Mouse (Mus musculus) midbrain, embryonic 15.5 days (tissue): ENCODE results near the gene Rbm33. TPM values are rescaled to one million over a fixed set of nuclear protein-coding genes. Genes with fewer than 3 reads are reported as not detected.

ENCODE experiments used
- ATAC-seq: fragments of 200-750 bp; cut with Nextera tagmentation; replicated peaks from 2 replicates; pipeline ENCODE4 v1.8.0; 2017; ENCODE audit warnings: moderate TSS enrichment
- H3K27ac ChIP-seq: fragments of 300-500 bp; sonication (generic); 2 replicates; pipeline ENCODE4 v1.5.1; 2015; ENCODE audit warnings: mild to moderate bottlenecking, inconsistent platforms
- H3K27me3 ChIP-seq: fragments of 300-500 bp; sonication (generic); replicated peaks from 2 replicates; pipeline ENCODE4 v1.6.1; 2015; ENCODE audit warnings: inconsistent platforms
- H3K36me3 ChIP-seq: fragments of 300-500 bp; sonication (generic); replicated peaks from 2 replicates; pipeline ENCODE4 v1.6.1; 2015; ENCODE audit warnings: inconsistent platforms
- H3K4me1 ChIP-seq: fragments of 300-500 bp; sonication (generic); 2 replicates; pipeline ENCODE4 v1.6.1; 2015; ENCODE audit warnings: inconsistent platforms
- H3K4me2 ChIP-seq: fragments of 300-500 bp; sonication (generic); 2 replicates; pipeline ENCODE4 v1.6.1; 2015; ENCODE audit warnings: inconsistent platforms, mild to moderate bottlenecking, moderate library complexity
- H3K4me3 ChIP-seq: fragments of 300-500 bp; sonication (generic); 2 replicates; pipeline ENCODE4 v1.5.1; 2015; ENCODE audit warnings: mild to moderate bottlenecking, inconsistent platforms
- H3K9ac ChIP-seq: fragments of 300-500 bp; sonication (generic); 2 replicates; pipeline ENCODE4 v1.6.1; 2015; ENCODE audit warnings: mild to moderate bottlenecking, inconsistent platforms
- H3K9me3 ChIP-seq: fragments of 300-500 bp; sonication (generic); 2 replicates; pipeline ENCODE4 v1.6.1; 2016; ENCODE audit warnings: inconsistent platforms
- WGBS: fragments of 180-500 bp; shearing (Covaris S2); methylation state at CpG from one replicate; pipeline ENCODE4 v1.1.7; 2015; ENCODE audit warnings: mixed read lengths; 5-methylcytosine and 5-hydroxymethylcytosine counted together
- polyA plus RNA-seq: library from polyadenylated mRNA; unstranded; fragments of >200 nt; fragmentation: Nextera tagmentation; extraction: Ambion mirVana; gene quantifications from 2 replicates; pipeline ENCODE4 v1.2.1, GENCODE M21; 2015

Gene Rbm33
- polyA plus RNA-seq, 1 experiment from 2014 or later = 18.6 TPM

DNA sequence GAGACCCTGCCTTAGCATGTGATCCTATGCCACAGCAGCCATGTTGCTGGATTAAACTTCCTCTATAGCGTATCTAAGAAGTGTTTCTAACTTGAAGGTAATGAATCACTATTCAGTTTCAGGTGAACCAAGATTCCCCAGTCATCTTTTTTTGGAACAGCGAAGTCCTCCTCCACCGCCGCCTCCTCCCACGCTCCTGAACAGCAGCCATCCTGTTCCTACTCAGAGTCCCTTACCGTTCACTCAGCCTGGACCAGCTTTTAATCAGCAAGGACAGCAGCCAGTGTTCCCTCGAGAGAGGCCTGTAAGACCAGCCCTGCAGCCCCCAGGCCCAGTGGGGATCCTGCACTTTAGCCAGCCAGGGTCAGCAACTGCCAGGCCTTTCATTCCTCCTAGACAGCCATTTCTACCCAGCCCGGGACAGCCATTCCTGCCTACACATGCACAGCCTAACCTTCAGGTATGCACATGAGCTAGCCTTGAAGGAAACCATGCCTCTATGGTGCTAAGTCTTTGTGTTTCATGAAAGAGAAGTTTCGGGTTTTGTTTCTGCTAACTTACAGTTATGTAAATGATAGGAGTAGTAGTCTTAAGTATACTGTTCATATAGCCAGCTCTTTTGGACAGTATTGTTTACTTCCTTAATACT is 70.7 kb downstream of the Rbm33 start:
- H3K9me3 ChIP-seq = no peaks in the 10 kb centered on the region
- no peak overlapping the region for H3K4me3 ChIP-seq
- H3K4me2 ChIP-seq = no peak overlapping the region
- H3K9ac ChIP-seq = no peak overlapping the region
- H3K36me3 ChIP-seq = peaks cover 38% of the 10 kb centered on the region
- H3K4me1 ChIP-seq = no peaks in the 10 kb centered on the region
- 87% methylated on average over 9 of the region's 9 CpGs for WGBS
- ATAC-seq = peak; percentile 63; the same call in 1 of the 2 replicates
- H3K27me3 ChIP-seq = no peaks in the 10 kb centered on the region
- H3K27ac ChIP-seq = peak overlapping the region; percentile 34; the same call in 1 of the 2 replicates

DNA sequence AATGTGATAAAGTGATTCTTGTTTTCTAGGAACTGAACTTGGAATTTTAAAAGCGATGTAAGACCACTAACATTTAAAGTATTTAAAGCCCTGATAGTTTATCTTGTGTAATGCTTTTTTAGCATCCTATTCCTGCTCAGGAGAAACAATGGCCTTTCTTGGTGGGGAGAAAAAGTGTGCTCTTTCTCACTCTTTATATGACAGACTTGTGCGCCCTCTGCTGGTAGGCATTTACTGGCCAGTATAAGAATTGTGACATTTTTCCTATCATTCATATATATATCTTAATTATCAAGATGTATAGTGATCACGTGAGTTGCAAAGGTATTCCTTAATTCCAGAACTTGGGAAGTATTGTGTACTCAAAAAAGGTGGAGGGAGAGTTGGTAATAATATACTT is 71.3 kb downstream of the Rbm33 start:
- Histone ChIP-seq H3K4me1 (no peaks in the 10 kb centered on the region), H3K4me3 (no peak overlapping the region), H3K36me3 (peaks cover 38% of the 10 kb centered on the region), H3K4me2 (no peak overlapping the region), H3K27me3 (no peaks in the 10 kb centered on the region), H3K27ac (no peak overlapping the region), H3K9me3 (no peaks in the 10 kb centered on the region), H3K9ac (no peak overlapping the region)
- WGBS = 50% methylated on average over 3 of the region's 3 CpGs
- peak; percentile 59; the same call in 1 of the 2 replicates for ATAC-seq

DNA sequence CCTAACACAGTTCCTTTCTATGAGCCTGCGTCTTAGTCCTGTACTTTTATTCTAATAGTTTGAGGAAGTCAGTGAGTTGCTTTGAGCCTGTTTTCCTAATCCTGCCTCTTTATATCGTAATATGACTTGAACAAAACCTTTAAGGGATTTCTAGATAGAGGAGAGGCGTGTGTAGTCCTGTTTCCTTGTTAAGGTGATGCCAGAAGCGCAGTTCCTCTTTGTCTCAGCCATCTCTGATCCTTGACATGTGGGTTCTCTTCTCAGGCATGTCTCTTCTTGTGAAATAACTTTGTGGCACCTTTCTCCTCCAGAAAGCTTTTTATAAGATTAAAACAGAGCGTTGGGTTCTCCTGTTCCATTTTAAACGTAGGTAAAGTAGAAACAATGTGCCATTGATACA is 73.3 kb downstream of the Rbm33 start:
- H3K4me3 ChIP-seq = no peak overlapping the region
- H3K9me3 ChIP-seq = no peaks in the 10 kb centered on the region
- no peak overlapping the region for H3K9ac ChIP-seq
- no peak overlapping the region for H3K4me2 ChIP-seq
- no peak for ATAC-seq
- H3K27ac ChIP-seq = no peak overlapping the region
- H3K36me3 ChIP-seq = peaks cover 46% of the 10 kb centered on the region
- no peaks in the 10 kb centered on the region for H3K27me3 ChIP-seq
- no peaks in the 10 kb centered on the region for H3K4me1 ChIP-seq
- 96% methylated on average over 6 of the region's 6 CpGs for WGBS

DNA sequence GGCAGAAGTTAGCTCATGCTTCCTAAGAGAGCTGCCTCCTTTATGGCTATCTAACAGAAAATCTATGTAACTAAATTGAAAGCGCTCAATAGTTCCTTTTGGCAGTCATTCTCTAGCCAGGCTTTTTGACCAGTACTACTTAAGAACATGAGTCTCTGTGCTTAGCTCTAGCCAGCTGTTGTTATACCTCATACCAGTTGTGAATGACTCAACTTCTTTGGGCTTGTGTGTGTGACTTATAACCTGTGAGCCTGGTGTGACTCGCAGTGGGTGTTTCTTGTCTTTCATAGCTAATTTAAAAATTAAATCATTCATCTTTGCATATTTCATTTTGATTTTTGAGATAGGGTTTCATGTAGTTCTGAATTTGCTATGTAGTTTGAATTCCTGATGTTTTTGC is 80.4 kb downstream of the Rbm33 start:
- H3K4me3 ChIP-seq = no peak overlapping the region
- 98% methylated on average over 2 of the region's 2 CpGs for WGBS

DNA sequence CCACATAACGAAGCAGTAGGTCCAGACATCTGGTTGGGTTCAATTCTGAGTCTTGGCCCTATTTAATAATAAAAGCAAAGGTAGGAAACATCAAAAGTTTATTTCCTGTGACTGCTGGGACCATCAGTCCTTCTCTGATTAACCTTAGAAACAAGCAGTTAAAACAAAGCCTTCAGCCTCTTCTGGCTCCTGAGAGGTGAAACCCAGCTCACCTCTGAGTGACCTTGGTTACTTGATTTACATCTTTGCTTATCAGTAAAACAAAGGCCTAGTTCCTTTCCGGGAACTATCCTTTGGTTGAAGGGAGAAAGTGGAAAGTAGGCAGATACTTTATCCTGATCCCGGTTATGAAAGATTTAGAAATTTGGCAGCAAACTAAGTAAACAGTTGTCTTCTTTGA is 81.8 kb downstream of the Rbm33 start:
- Histone ChIP-seq H3K4me3 (no peak overlapping the region), H3K4me1 (0 out of 2 replicates have a peak, but pooled peaks cover 3% of the 10 kb centered on the region), H3K9ac (no peak overlapping the region), H3K4me2 (no peak overlapping the region), H3K9me3 (no peaks in the 10 kb centered on the region), H3K27me3 (no peaks in the 10 kb centered on the region), H3K36me3 (peaks cover 9% of the 10 kb centered on the region; the same call in 1 of the 2 replicates), H3K27ac (no peak overlapping the region)
- 89% methylated on average over 3 of the region's 3 CpGs for WGBS
- ATAC-seq = no peak

More for the DNA sequence above, 80.4 kb downstream of the Rbm33 start:
- Histone ChIP-seq H3K4me2 (no peak overlapping the region), H3K9ac (no peak overlapping the region), H3K27ac (no peak overlapping the region), H3K4me1 (no peaks in the 10 kb centered on the region), H3K27me3 (no peaks in the 10 kb centered on the region), H3K36me3 (peaks cover 9% of the 10 kb centered on the region; the same call in 1 of the 2 replicates), H3K9me3 (no peaks in the 10 kb centered on the region)
- no peak for ATAC-seq

DNA sequence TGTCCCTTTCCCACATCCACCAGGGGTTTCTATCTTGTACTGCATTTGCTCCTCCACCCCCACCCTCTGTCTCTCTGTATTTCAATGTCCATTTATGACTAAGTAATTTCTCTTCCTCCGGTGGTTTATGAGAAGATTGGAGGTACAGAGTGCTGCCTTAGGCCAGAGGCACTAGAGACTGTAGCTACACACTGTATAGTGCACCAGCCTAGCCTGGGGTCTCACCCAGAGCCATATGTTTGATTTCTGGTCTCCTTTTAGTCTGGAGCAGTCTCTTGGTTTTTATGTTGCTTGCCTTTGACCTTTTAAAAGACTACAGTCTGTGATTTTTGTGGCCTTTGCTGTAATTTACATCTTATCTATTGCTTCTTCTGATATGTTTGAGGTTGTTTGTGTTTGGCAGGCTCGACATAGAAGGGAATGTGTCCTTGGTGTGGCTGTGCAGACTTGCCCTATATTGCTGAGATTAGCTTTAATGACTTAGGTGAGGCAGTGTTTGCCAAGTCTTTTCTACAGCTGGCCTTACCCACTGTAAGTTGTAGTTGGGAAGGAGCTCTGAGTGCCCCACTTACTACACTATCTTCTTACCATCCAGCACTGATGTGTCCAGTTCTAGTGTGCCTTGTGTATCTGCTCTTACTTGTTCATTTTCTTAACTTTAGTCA is 82.7 kb downstream of the Rbm33 start:
- Histone ChIP-seq H3K4me2 (no peak overlapping the region), H3K27ac (no peak overlapping the region), H3K4me3 (no peak overlapping the region), H3K36me3 (peaks cover 5% of the 10 kb centered on the region; the same call in 1 of the 2 replicates), H3K9ac (no peak overlapping the region), H3K9me3 (no peaks in the 10 kb centered on the region), H3K27me3 (no peaks in the 10 kb centered on the region), H3K4me1 (0 out of 2 replicates have a peak, but pooled peaks cover 3% of the 10 kb centered on the region)
- no peak for ATAC-seq
- WGBS = 82% methylated on average over 2 of the region's 2 CpGs

DNA sequence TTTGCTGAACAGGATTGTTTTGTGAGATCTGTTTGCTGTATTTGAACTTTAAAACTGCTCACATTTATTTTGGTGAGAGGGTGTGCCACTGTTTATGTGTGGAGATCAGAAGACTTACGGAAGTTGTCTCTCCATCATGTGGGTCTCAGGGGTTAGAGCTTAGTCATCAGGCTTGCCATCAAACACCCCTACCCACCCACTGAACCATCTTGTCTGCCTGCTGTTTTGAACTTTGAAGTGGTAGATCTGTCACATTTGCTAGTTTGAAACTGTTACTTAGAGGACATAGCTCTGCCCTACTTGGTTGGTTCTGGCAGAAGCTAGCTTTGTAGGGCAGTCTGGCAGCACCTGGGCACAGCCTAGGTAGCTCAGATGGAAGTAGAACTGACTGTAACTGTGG is 85.8 kb downstream of the Rbm33 start:
- WGBS = 96% methylated on average over 1 of the region's 1 CpGs
- Histone ChIP-seq H3K9ac (no peak overlapping the region), H3K27ac (no peak overlapping the region), H3K27me3 (no peaks in the 10 kb centered on the region), H3K4me3 (no peak overlapping the region), H3K9me3 (no peaks in the 10 kb centered on the region), H3K4me2 (no peak overlapping the region), H3K36me3 (no peaks in the 10 kb centered on the region), H3K4me1 (0 out of 2 replicates have a peak, but pooled peaks cover 3% of the 10 kb centered on the region)
- ATAC-seq = no peak

DNA sequence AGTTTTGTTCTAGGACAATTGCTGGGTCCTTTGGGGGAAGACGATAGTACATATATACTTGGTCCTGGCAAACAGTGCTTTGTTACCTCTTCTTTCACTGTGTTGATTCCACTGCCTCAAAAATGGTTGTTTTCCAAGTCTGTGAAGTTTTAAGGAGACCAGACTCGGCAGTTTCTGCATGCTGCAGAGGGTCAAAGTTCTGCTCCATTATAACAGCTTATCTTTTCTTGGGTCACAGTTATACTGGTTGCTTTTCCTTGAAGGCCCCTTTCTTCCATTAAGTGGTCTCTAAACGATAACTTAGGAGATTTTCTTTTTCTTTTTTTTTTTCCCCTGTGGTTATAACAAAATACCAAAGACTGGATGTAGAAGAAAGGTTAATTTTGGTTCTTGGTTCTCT is 89.7 kb downstream of the Rbm33 start:
- Histone ChIP-seq H3K27me3 (no peaks in the 10 kb centered on the region), H3K36me3 (peaks cover 17% of the 10 kb centered on the region; the same call in 1 of the 2 replicates), H3K4me2 (no peak overlapping the region), H3K4me1 (0 out of 2 replicates have a peak, but pooled peaks cover 3% of the 10 kb centered on the region), H3K9ac (no peak overlapping the region), H3K27ac (no peak overlapping the region), H3K4me3 (no peak overlapping the region), H3K9me3 (no peaks in the 10 kb centered on the region)
- WGBS = 95% methylated on average over 3 of the region's 3 CpGs
- no peak for ATAC-seq

DNA sequence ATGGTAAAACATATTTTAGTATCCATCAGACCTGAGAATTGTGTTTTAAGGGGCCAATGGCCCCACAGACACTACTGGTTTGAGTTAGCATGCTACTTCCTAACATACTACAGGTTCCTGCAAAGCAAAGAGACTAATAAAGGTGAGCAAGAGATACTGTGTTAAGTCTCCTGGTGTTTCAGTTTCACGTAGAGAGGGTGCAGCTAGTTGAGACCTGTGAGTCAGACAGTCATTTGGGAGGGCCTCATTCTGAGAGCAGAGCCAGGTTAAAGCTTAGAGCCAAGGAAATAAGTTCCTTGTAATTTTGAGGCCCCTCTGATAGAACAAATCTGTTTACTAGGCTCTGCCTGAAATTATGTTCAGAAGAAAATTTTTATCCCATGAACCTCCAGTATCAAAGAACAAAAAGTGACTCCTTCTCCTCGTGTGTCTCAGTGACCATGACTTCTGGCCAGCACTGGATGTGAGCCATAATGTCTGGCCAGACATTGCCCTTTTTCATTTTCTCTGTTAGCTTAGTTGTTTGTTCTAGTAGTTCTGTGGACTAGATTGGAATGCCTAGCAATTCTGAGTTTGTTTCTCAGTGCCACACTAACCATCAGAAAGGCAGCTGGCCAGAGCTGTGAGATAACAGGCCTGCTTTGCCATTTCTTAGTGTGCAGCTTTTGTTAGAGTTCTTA is 95.2 kb downstream of the Rbm33 start:
- 94% methylated on average over 2 of the region's 2 CpGs for WGBS
- no peaks in the 10 kb centered on the region for H3K27me3 ChIP-seq
- H3K9me3 ChIP-seq = no peaks in the 10 kb centered on the region
- H3K9ac ChIP-seq = no peak overlapping the region
- H3K36me3 ChIP-seq = peaks cover 42% of the 10 kb centered on the region
- no peak for ATAC-seq
- no peak overlapping the region for H3K27ac ChIP-seq
- no peak overlapping the region for H3K4me3 ChIP-seq
- no peaks in the 10 kb centered on the region for H3K4me1 ChIP-seq
- no peak overlapping the region for H3K4me2 ChIP-seq

DNA sequence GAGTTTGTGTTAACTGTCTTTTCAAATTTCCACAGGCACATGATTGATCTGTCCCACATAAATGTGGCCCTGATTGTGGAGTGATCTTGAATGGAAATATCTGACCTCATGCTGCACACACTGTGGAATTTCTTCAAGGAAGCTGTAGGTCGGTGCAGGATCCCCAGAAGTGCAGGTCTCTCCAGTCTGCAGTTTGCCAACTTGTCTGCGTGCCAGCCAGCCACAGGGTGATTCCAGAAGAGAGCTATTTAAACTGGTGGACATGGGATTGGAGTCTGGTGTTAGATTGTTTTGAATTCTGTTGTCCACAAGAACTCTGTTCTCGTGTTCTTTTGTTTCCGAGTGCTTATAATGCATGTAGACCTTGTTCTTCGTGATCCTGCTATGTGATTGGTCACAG is 96.6 kb downstream of the Rbm33 start:
- WGBS = 93% methylated on average over 5 of the region's 5 CpGs
- H3K27ac ChIP-seq = no peak overlapping the region
- no peaks in the 10 kb centered on the region for H3K9me3 ChIP-seq
- no peaks in the 10 kb centered on the region for H3K4me1 ChIP-seq
- H3K4me3 ChIP-seq = no peak overlapping the region
- peaks cover 42% of the 10 kb centered on the region for H3K36me3 ChIP-seq
- no peak for ATAC-seq
- no peak overlapping the region for H3K4me2 ChIP-seq
- H3K9ac ChIP-seq = no peak overlapping the region
- no peaks in the 10 kb centered on the region for H3K27me3 ChIP-seq

DNA sequence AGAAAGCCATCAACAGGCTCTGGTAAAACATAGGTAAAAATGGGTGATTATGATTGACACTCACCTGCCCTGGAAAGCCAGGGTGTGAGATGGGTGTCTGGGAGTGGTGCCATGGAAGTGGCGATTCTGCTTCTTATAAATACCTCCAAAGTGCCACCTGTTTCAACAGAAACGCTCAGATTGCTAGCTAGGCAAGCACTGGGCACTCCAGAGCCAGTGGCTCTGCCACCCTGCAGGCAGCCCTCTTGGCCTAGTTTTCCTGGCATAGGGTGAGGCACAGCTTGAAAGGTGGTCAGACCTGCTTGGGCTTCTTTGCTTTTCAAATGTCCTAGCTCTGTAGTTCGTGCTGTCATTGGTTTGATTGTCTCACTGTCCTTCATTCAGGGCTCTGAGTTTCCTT is 97.2 kb downstream of the Rbm33 start:
- H3K4me3 ChIP-seq = no peak overlapping the region
- 88% methylated on average over 3 of the region's 3 CpGs for whole genome bisulfite sequencing
- H3K4me1 ChIP-seq = no peaks in the 10 kb centered on the region
- no peak overlapping the region for H3K4me2 ChIP-seq
- no peak overlapping the region for H3K9ac ChIP-seq
- no peaks in the 10 kb centered on the region for H3K9me3 ChIP-seq
- no peak overlapping the region for H3K27ac ChIP-seq
- ATAC-seq = no peak
- no peaks in the 10 kb centered on the region for H3K27me3 ChIP-seq
- H3K36me3 ChIP-seq = peaks cover 42% of the 10 kb centered on the region

DNA sequence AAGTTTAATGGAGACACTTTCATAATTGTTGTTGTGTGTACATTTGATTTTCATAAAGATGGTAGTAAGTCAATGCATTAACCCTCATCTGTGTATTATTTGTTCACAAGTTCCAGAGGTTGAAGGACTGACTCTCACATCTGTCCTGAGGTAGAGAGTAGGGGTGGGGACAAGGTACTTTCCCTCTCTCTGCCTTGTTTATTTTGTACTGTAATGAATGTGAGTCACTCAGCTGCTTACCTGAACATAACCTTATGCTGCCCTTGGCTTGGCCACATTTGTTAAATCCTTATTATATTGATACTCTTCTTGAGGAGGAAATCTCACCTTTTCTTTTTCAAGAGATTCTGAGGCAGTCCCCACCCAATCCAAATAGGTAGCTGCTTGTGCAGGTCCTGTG is 99.1 kb downstream of the Rbm33 start:
- Histone ChIP-seq H3K9me3 (no peaks in the 10 kb centered on the region), H3K27me3 (no peaks in the 10 kb centered on the region), H3K36me3 (peaks cover 32% of the 10 kb centered on the region), H3K27ac (no peak overlapping the region), H3K4me1 (no peaks in the 10 kb centered on the region), H3K4me3 (no peak overlapping the region), H3K9ac (no peak overlapping the region), H3K4me2 (no peak overlapping the region)
- ATAC-seq = no peak
